Mouse (Mus musculus): ENCODE results near the gene Psd. TPM values are rescaled to one million over a fixed set of nuclear protein-coding genes. Genes with fewer than 3 reads are reported as not detected.

Psd gene
- total and polyA plus RNA-seq, 3 experiments: 0.60 to 1.6 (median 0.80) TPM

GRCm38 (mm10) chr19:46324918-46325317 is 2.0 kb downstream of the Psd start:
- DNase-seq: no peak
- H3K4me3 ChIP-seq: no peak overlapping the region
- WGBS: 49% methylated on average over 5 of the region's 5 CpGs
- H3K9ac ChIP-seq (ENCODE audit: low read depth, low read length): no peak overlapping the region
- intact Hi-C loops (cut with DNase I): no loop called here
- no peak overlapping the region for H3K27ac ChIP-seq
- H3K79me2 ChIP-seq (replicated peaks; ENCODE audit: control insufficient read depth, insufficient read depth, low read length): no peaks in the 10 kb centered on the region
- no peaks in the 10 kb centered on the region for H3K36me3 ChIP-seq (ENCODE audit: control insufficient read depth, insufficient read depth, low read length)
- TF ChIP-seq POLR2A (IDR thresholded peaks at IDR 0.05; ENCODE audit: insufficient read depth, low read depth, low read length): no peak
- H3K27me3 ChIP-seq (ENCODE audit: control insufficient read depth, insufficient read depth, low read length): peaks cover 3% of the 10 kb centered on the region; the same call in 1 of the 2 replicates
- H3K4me1 ChIP-seq (ENCODE audit: control insufficient read depth, insufficient read depth, low read length): peaks cover 7% of the 10 kb centered on the region

GRCm38 (mm10) chr19:46324366-46324765 is 2.6 kb downstream of the Psd start:
- Histone ChIP-seq H3K79me2 (replicated peaks; ENCODE audit: control insufficient read depth, insufficient read depth, low read length) (no peaks in the 10 kb centered on the region), H3K4me3 (no peak overlapping the region), H3K9ac (ENCODE audit: low read depth, low read length) (no peak overlapping the region), H3K4me1 (ENCODE audit: control insufficient read depth, insufficient read depth, low read length) (peaks cover 7% of the 10 kb centered on the region), H3K27ac (no peak overlapping the region), H3K36me3 (ENCODE audit: control insufficient read depth, insufficient read depth, low read length) (no peaks in the 10 kb centered on the region), H3K27me3 (ENCODE audit: control insufficient read depth, insufficient read depth, low read length) (peaks cover 4% of the 10 kb centered on the region; the same call in 1 of the 2 replicates)
- DNase-seq: no peak
- TF ChIP-seq POLR2A (IDR thresholded peaks at IDR 0.05; ENCODE audit: insufficient read depth, low read depth, low read length): no peak
- TF ChIP-seq CTCF (IDR thresholded peaks at IDR 0.05): no peak
- TF ChIP-seq EP300 (IDR thresholded peaks at IDR 0.05; ENCODE audit: insufficient read depth, low read depth, low read length): no peak
- WGBS: 59% methylated on average over 11 of the region's 11 CpGs
- intact Hi-C loops (cut with DNase I): no loop called here

- 64% methylated on average over 5 of the region's 5 CpGs for WGBS
- no peak overlapping the region for H3K27ac ChIP-seq
- no peaks in the 10 kb centered on the region for H3K79me2 ChIP-seq (replicated peaks; ENCODE audit: control insufficient read depth, insufficient read depth, low read length)
- H3K9ac ChIP-seq (ENCODE audit: low read depth, low read length): no peak overlapping the region
- H3K4me1 ChIP-seq (ENCODE audit: control insufficient read depth, insufficient read depth, low read length): peaks cover 4% of the 10 kb centered on the region
- H3K4me3 ChIP-seq: no peak overlapping the region
- TF ChIP-seq POLR2A (IDR thresholded peaks at IDR 0.05; ENCODE audit: insufficient read depth, low read depth, low read length): no peak
- TF ChIP-seq EP300 (IDR thresholded peaks at IDR 0.05; ENCODE audit: insufficient read depth, low read depth, low read length): no peak
- no peak for TF ChIP-seq CTCF (IDR thresholded peaks at IDR 0.05)
- intact Hi-C loops (cut with DNase I): no loop called here
- H3K36me3 ChIP-seq (ENCODE audit: control insufficient read depth, insufficient read depth, low read length): no peaks in the 10 kb centered on the region
- H3K27me3 ChIP-seq (ENCODE audit: control insufficient read depth, insufficient read depth, low read length): peaks cover 4% of the 10 kb centered on the region; the same call in 1 of the 2 replicates
- DNase-seq: no peak
These were observed 3.2 kb downstream of the Psd start for GRCm38 (mm10) chr19:46323716-46324115.

GRCm38 (mm10) chr19:46322996-46323572 is 3.9 kb downstream of the Psd start:
- WGBS: 67% methylated on average over 13 of the region's 13 CpGs
- no peak for DNase-seq
- Histone ChIP-seq H3K4me1 (ENCODE audit: control insufficient read depth, insufficient read depth, low read length) (peaks cover 6% of the 10 kb centered on the region), H3K9ac (ENCODE audit: low read depth, low read length) (no peak overlapping the region), H3K4me3 (no peak overlapping the region), H3K36me3 (ENCODE audit: control insufficient read depth, insufficient read depth, low read length) (no peaks in the 10 kb centered on the region), H3K27ac (no peak overlapping the region), H3K79me2 (replicated peaks; ENCODE audit: control insufficient read depth, insufficient read depth, low read length) (no peaks in the 10 kb centered on the region), H3K27me3 (ENCODE audit: control insufficient read depth, insufficient read depth, low read length) (peaks cover 10% of the 10 kb centered on the region)
- intact Hi-C loops (cut with DNase I): no loop called here
- no peak for TF ChIP-seq CTCF (IDR thresholded peaks at IDR 0.05)
- TF ChIP-seq EP300 (IDR thresholded peaks at IDR 0.05; ENCODE audit: insufficient read depth, low read depth, low read length): no peak
- TF ChIP-seq POLR2A (IDR thresholded peaks at IDR 0.05; ENCODE audit: insufficient read depth, low read depth, low read length): no peak

GRCm38 (mm10) chr19:46322144-46322995 is 4.6 kb downstream of the Psd start:
- TF ChIP-seq POLR2A (IDR thresholded peaks at IDR 0.05; ENCODE audit: insufficient read depth, low read depth, low read length) (no peak), EP300 (IDR thresholded peaks at IDR 0.05; ENCODE audit: insufficient read depth, low read depth, low read length) (no peak), CTCF (IDR thresholded peaks at IDR 0.05) (no peak)
- DNase-seq: no peak
- peaks cover 4% of the 10 kb centered on the region for H3K4me1 ChIP-seq (ENCODE audit: control insufficient read depth, insufficient read depth, low read length)
- H3K79me2 ChIP-seq (replicated peaks; ENCODE audit: control insufficient read depth, insufficient read depth, low read length): no peaks in the 10 kb centered on the region
- H3K4me3 ChIP-seq: no peak overlapping the region
- H3K27ac ChIP-seq: no peak overlapping the region
- peaks cover 14% of the 10 kb centered on the region for H3K27me3 ChIP-seq (ENCODE audit: control insufficient read depth, insufficient read depth, low read length)
- no peaks in the 10 kb centered on the region for H3K36me3 ChIP-seq (ENCODE audit: control insufficient read depth, insufficient read depth, low read length)
- intact Hi-C loops (cut with DNase I): no loop called here
- 50% methylated on average over 11 of the region's 11 CpGs for WGBS
- H3K9ac ChIP-seq (ENCODE audit: low read depth, low read length): no peak overlapping the region

Measured in heart, adult 2 months (tissue).